Mouse (Mus musculus) erythroblast, adult 5-6 weeks (primary cell): ENCODE measurements at regions not wholly inside any gene's neighbourhood (a gene's known extent, or its start where the extent isn't known, plus 50 kb on each side); places are given as distances from the start of the nearest gene placed in this dataset.

ENCODE experiments used
- ATAC-seq: replicated peaks from 2 replicates; pipeline ENCODE4 v1.8.0; 2016; ENCODE audit warnings: moderate number of reproducible peaks, mild to moderate bottlenecking, moderate TSS enrichment, inconsistent platforms; ENCODE audit not compliant: poor library complexity, low FRiP score, severe bottlenecking

DNA sequence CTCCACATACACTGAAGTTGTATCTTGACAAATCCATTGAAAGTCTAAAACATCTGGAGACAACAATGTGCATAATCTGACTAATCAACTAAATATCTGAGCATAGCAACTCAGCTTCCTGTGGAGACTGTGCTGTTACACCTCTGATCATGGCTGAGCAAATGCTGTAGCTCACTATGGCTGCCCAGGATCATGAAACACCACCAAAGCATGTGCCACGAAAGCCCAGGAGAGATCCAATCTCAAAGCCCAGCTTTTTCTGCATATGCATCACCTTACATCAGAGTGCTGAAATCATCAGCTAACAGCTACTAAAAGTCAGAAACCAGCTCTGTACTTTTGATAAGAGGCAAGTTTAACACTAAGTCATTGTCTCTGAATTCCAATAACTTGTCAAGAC is 313.3 kb upstream of the Htr2a start:
- ATAC-seq, result no peak

DNA sequence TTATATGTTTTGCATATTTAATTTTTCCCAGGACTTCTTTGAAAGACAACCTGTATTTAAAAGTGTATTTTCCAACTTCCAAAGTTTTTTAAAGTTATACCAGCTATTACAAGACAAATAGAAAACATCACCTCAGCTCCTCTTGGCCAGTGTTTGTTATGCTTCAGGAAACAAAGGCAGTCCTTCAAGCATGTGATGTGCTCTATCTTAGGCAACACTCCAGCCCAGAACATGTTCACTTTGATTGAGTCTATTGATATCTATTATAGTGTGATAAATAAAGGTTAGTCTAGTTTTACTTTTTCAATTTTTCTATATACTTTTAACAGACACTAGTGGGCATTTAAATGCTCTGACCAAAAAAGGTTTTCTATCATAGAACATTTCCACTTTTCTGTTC is 289.9 kb upstream of the Htr2a start:
- no peak for ATAC-seq

DNA sequence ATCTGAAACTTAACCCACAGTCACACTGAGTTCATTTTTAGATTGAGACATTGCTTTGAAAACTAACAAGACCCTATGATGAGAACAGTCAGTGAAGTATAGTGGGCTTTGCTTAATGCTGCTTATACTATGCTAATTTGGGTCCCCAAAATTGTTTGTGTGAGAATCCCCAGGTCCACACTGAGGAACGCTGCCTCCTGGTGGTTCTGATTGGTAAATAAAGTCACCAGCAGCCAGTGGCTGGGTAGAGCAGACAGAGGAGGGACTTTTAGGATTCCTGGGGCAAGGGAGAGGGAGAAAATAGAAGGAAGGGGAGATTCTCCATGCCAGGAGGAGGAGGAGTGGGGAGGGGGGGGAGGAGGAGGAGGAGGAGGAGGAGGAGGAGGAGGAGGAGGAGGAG is 288.4 kb upstream of the Htr2a start:
- ATAC-seq, result no peak

DNA sequence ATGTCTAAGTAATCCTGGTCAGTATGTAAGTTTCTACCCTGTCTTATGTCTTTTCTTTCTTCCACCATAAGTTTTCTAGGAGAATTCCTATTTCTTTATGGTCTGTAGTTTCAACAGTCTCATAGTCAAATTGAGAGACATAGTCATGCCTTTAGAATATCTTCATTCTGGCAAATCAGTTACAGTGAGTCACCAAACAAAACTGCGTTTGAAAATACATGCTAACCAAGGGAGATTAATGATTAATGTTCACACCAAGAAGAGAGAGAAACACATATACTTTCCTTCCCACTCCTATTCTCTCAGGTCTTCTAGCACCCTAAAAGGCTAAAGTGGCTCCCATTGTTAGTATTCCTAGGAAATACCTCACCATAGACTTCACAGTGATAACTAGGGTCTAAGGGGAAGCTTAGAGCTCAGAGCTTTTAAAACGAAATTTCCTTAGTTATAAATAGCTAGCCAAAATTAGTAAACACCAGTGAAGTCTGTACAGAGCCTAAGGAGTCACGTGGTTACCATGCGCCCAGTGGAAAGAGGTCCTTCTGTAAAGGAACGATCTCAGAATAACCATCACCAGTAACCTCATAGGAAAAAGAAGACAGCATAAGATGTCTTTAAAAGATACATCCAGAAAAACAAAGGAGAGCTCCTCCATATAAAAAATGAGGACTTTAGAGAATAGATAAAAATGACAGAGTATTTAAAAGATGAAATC is 281.8 kb upstream of the Htr2a start:
- no peak for ATAC-seq

DNA sequence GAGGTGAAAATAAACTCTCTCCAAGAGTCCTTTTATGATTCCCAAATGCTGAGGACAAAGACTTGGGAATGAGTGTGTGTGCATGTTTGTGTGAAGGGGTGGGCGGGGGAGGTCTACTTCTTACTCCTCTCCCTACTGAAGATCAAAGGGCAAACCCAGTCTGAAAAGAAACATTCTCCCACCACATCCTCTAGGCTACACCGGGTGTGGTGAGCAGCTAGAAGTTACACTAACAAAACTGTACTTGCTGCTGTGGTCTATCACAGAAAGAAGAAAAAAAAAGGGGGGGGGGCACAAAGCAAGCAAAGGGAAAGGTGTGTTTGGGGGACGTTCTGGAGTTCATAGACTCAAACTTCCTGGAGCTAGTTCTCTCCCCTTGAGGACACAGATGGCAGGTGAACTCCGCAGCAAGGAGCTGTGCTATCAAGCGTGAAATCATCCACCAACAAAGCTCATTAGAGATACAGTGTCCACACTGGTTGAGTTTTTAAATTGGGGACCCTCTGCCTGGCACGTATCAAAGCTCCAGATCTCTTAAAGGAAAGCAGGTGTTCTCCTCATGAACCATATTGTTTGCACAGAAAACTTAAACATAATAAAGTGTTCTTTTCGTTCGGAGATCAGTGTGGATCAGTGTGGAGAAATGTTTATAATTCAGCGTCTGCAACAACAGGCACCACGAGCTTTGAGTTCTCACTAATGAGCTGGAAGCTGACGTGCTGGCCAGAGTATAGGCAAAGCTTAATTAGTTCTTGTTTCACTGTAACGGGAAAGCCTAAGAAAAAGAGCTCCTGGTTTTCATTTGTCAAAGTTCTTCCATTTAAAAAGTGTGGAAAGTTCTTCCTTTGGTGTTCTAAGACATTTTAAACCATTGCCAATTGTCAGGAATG is 280.7 kb upstream of the Htr2a start:
- no peak for ATAC-seq

DNA sequence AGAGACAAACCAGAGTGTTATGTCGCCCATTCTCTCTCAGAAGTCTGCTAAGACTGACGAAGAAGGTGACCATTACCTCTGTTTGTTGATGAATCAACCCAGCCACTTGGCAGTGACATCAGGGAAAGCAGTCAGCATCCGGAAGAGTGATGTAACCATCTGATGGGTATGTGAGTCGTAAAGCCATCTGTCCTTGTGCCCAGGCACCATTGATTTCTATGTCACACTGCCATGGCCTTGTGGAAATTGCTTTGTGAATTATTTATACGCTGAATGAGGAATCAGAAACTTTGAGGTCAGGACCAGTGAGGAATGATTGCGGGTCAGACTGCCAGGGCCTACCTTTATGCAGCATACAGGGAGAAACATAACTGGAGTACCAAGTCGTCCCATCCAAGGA is 256.2 kb upstream of the Htr2a start:
- no peak for ATAC-seq

DNA sequence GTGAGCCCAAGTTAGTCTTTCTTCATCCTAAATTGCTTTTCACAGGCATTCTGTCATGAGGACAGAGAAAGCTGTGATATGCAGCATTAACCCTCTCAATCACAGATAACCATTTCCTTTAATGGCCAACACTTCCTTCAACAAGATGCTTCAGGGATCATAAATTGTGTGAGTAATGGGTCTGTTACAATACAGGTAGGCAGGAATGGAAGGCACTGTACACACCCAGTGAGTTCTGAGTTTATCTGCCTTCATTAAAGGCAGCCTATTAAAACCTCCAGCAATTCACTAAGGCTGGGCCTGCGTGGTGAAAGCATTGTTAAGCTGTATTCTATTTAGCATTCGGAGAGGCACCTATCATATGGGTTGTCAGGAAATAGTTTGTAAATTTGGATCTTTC is 248.2 kb upstream of the Htr2a start:
- ATAC-seq, result no peak

DNA sequence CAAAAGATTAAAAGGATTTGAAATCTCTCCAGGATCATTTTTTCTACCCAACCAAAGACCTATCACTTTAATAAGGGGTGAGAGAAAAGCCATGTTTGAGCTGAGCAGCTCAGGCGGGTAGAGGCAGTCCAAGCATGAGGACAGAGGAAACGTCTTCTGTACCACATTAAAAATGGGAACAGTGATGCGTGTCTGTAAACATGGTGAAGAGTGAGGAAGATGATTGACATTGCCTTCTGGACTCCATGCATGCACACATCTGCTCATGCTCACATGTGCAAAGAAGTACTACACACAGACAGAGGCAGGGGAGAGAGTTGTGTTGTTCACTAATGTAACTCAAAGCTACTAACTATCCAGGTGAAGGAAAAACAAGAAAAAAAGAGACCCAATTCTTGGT is 243.4 kb upstream of the Htr2a start:
- no peak for ATAC-seq

DNA sequence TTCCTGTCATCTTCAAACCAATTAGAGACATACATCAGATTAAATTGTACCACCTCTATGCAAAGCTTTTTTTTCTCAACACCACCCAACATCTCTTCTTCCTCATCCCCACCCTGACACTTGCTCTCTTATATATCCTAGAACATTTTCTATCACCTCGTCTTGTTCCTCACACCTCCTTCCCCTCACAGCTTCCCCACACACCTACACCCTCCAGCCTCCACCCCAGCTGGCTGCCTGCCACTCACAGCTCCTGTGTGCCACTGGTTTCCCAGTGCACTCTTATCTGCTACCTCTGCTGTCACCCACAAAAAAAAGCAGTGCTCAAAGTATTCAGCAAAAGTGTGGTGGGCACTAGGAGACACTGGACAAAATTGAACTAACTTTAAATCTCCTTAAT is 231.2 kb upstream of the Htr2a start:
- ATAC-seq, result no peak

DNA sequence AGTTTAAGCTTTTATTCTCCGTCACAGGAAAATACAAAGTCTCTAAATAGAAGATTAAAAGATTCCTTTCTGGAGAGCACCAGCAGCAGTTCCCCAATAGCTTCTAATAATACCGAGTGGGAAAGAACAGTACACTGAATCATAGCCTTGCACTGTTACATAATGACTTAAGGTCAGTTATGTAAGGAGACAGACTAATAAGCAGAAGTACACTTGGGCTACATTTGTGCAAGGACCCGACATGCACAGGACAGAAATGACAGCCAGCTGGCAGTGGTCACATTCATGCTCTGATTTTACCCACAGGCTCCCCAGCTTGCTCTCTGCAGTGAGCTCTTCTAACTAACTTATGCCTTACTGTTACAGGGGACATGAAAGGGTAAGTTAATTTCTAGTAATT is 212.4 kb upstream of the Htr2a start:
- no peak for ATAC-seq

DNA sequence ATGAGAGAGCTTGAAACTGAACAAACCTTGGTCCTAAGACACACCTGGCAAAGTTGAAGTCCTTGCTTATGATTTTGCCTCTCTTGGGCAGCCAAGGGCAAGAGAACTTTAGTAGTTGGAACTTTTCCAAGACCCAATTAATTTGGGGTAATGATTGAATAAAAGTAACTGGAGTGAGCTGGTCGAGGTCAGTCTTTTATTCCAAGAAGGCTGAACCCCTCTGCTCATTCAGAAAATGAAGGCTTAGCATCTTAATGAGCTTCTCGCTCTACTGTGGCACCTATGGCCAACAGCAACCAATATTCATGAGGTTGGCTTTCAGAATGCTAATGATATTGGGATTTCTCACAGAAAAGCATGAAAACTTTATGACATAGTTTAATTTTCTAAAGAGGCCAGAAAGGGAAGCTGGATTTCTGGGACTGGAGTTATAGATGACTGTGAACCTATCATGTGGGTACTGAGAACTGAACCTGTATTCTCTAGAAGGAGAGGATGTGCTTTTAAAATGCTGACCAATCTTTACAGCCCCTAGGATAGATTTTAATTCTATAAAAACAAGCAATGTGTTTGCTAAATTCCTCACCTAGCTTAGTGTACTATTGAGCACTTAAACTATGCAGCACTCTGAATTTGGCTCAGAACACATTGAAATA is 176.5 kb upstream of the Htr2a start:
- ATAC-seq, result no peak

DNA sequence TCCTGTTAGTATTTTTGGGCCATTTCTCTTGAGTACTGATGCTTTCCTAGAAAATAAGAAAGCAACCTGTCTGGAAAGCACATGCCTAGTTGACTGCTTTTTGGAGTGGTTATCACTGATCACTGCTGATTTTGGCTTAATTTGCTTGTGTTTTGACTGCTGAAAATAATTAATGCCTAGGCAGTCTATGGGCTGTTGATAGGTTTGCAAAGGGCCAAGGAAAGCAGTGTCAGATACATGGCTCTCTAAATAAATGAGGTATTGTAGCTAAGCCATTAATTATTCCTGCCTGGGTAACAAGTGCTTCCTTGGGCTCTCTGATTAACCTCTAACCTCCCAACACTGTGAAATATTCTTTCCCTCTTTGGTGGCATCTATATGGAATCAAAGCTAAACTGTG is 145.1 kb upstream of the Htr2a start:
- ATAC-seq, result no peak

DNA sequence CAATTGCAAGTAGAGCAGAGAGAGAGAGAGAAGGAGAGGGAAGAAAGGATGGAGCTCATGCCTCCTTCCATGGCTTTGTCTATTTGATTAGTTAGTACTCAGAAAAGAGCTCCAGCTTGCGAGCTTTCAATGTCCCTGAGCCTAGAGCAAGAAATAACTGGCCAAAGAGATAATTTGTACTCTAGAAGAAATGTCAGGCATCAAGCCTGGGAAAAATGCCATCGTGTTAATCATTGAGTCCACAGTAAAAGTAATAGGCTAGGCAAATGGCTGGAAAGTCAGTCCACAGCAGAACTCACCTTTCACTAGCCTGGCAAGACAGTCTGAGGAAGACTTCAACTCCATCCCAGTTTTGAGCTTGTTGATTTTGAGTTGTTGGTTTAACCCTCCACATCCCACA is 129.1 kb upstream of the Htr2a start:
- no peak for ATAC-seq

DNA sequence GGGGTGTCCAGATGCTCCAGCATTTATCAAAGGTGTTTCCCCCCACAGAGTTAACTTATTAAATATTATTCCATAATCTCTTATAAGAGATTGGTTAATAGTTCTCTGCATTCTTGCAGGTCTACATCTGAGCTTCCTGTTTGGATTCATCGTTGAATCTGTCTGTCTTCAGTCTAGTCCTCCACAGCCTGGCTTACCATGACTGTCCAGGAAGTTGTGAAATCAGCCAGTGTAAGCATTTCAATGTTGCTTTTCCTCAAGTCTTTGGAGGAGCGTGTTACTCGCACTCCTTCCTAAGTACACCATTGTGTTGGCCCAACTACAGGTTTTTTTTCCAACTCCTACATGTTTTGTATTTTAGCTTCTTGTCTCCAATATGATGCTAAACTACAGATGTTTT is 124.2 kb upstream of the Htr2a start:
- ATAC-seq, result no peak

DNA sequence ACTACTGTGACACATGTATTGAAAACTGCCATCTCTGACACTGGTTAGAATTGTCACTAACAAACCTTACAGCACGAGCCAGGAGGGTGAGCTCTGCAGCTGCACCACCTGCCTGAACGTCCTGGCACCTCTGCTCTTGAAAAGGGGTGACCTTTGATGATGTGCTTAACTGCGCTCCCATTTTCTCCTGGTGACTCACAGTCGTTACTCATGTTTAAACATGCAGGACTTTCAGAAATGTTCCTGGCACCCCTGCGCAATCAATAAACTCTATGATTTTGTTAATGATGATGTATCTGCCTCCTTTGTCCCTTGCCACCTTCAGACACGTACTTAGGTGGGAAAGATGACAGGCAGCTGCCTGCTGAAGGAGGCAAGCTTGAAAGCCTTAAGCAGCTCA is 121.1 kb upstream of the Htr2a start:
- no peak for ATAC-seq

DNA sequence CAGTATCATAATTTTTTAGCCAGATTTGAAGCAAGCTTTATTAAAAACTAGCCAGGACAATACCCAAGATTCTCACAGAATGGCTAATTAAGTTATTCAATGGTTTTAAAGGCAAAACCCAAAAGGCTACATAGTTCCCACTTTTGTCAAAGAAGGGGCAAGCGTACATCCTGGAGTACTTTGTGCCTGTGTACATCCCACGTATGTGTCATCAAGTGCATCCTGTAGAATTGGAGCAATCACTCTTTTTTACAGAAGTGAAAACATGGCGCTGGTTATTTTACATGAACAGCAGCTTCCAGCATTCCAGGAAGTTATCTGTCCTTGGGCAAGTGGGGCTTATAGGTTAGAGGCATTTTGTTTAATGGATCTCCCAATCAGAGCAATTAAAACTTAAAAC is 119.0 kb upstream of the Htr2a start:
- ATAC-seq, result no peak

DNA sequence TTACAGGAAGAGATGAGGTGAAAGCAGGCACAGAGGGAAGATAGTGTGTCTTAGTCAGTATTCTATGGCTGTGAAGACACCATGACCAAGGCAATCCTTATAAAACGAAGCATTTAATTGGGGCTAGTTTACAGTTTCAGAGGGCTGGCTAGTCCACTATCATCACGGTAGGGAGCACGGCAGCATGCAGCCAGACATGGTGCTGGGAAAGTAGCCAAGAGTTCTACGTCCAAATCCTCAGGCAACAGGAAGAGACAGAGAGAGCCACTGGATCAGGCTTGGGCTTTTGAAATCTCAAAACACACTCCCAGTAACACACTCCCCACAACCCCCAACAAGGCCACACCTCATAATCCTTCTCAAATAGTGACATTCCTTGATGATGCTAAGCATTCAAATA is 113.4 kb upstream of the Htr2a start:
- no peak for ATAC-seq

DNA sequence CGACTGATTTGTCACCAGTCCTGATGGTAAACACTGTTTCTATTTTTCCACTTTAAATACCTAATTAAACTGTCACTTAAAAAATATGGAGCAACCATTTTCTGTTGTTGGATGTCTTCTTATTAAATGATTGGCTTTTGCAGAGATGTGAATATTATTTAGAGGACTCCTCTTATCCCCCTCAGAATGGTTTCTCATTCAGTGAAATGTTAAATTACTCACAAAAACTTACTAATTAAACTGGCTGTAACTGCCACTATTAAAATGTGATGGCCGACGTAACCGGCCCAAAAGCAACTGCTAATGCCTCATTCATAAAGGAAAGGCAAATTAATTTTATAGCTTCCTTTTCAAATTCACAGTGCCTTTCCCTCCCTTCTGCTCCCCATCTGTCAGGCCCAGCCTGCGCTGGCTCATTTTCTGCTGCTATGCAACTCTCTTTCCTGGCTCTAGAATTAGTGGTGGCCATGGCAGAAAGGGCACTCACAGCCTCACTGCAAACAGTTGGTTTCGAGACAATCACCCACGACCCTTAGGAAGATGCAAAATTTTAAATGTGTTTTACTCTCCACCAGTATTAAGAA is 111.2 kb upstream of the Htr2a start:
- no peak for ATAC-seq

DNA sequence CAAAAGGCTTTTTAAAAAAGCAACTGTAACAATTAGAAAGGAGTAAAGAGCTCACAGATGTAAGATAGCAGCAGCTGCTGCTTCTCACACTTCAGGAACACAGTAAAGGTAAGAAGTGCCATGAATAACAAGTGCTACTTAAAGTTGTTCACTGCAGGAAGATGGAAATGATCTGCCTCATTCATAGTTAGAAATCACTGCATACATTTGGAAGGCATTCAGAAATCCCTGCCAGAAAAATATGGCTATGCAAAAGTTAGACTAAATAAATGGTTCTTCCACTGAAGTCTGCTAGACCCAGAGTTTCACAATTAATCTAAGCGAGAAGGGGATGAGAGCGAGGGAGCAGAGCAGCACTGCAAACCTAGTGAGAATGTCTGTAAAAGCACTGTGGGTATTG is 102.5 kb upstream of the Htr2a start:
- ATAC-seq, result no peak

DNA sequence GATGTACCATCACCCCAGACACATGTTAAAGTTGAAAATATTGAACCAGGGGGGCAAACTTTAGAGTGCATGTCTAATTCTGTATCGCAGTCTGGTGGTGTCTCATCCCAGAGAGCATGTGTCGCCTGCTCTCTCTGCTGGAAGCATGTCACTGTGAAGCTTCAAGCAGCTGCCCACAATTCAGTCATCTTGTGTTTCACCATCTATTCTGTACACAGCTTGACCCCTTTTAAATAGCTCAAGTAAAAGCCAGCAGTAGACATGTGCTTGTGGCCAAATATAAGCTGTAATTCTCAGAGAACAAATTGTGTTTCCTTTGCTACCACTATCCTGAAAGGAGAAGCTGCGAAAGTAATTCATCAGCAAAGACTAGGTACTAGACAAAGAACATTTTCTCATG is 96.6 kb upstream of the Htr2a start:
- ATAC-seq, result no peak

DNA sequence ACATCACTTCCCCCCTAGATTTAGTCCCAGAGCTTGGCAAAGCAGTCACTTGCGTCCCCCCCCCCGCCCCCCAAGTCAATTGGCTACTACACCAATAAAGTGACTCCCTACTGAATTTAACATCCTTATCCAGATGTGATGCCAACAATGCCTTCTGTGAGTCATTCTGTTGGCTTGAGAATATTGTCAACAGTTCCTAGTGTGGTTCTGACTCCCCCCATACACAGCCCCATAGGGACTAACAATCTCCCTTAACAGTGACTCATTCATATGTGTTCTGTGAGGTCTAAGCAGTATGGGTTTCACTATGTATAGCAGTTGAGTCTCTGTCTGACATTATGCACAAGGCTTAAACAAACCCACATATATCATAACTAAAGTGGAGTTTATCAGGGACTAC is 89.5 kb upstream of the Htr2a start:
- ATAC-seq, result no peak
